Mouse (Mus musculus) neural tube, embryonic 10.5 days (tissue): Measurements from ENCODE around the gene Sipa1.

Experiments used
- DNase-seq: peaks from one replicate; pipeline ENCODE4 v3.0.0-alpha.2; 2017; ENCODE audit warnings: low spot score; ENCODE audit errors: extremely low spot score

The Sipa1 gene

GRCm38 (mm10) chr19:5607705-5608410 is 55.6 kb downstream of the Sipa1 start:
- no peak for DNase-seq

- no peak for DNase-seq
Measured at GRCm38 (mm10) chr19:5606196-5606595, 57.3 kb downstream of the Sipa1 start.

- DNase-seq, result no peak
Measured at GRCm38 (mm10) chr19:5605126-5605525, 58.4 kb downstream of the Sipa1 start.

- DNase-seq, result no peak
Measured at GRCm38 (mm10) chr19:5603664-5604063, 59.8 kb downstream of the Sipa1 start.

- DNase-seq, result peak; percentile 78
Measured at GRCm38 (mm10) chr19:5601752-5602541, 61.6 kb downstream of the Sipa1 start, which contains the start of gene Rnaseh2c. TSS of gene Rnaseh2c (plus strand) at chr19:5601873.
